Mouse (Mus musculus) layer of hippocampus, postnatal 10 days (tissue): Measurements from ENCODE around the gene Gng2. TPM values are rescaled to one million over a fixed set of nuclear protein-coding genes. Genes with fewer than 3 reads are reported as not detected.
A peak's percentile ranks its signal among the peaks of the same experiment; 100 is the strongest.

Experiments used
- DNase-seq, 2 experiments: peaks; one replicate each; pipeline ENCODE4 v3.0.0; 2021; ENCODE audit warnings: low spot score in 2 of 2
- total RNA-seq, 2 experiments: library from RNA; stranded (reverse); gene quantifications; 2 replicates each; pipeline ENCODE4 v1.2.3; 2021

The Gng2 gene
- total RNA-seq, 2 experiments from 2014 or later: 491 to 562 TPM

GRCm38 (mm10) chr14:19985107-19985911, 7.9 kb upstream of the Gng2 start:
- peak; percentile 46 to 54 for DNase-seq

- peak; percentile 67 to 78 for DNase-seq
Observed at GRCm38 (mm10) chr14:19976421-19977270, 781 bp downstream of the Gng2 start.

- DNase-seq: peak in 1 of 2 experiments; percentile 36
Observed at GRCm38 (mm10) chr14:19974978-19975493, 2.4 kb downstream of the Gng2 start.

GRCm38 (mm10) chr14:19974429-19974828, 3.0 kb downstream of the Gng2 start:
- DNase-seq: no peak

GRCm38 (mm10) chr14:19972316-19973029, 5.0 kb downstream of the Gng2 start:
- no peak for DNase-seq

- DNase-seq: no peak
Observed at GRCm38 (mm10) chr14:19970845-19971244, 6.6 kb downstream of the Gng2 start.

GRCm38 (mm10) chr14:19970106-19970785, 7.2 kb downstream of the Gng2 start:
- no peak for DNase-seq

- no peak for DNase-seq
Observed at GRCm38 (mm10) chr14:19969566-19969965, 7.9 kb downstream of the Gng2 start.

GRCm38 (mm10) chr14:19969011-19969521, 8.4 kb downstream of the Gng2 start:
- no peak for DNase-seq

GRCm38 (mm10) chr14:19968321-19969010, 9.0 kb downstream of the Gng2 start:
- DNase-seq: no peak

GRCm38 (mm10) chr14:19967482-19967881, 9.9 kb downstream of the Gng2 start:
- no peak for DNase-seq

GRCm38 (mm10) chr14:19963961-19964505, 13.4 kb downstream of the Gng2 start:
- DNase-seq: no peak

- no peak for DNase-seq
Observed at GRCm38 (mm10) chr14:19961924-19962915, 15.2 kb downstream of the Gng2 start.

GRCm38 (mm10) chr14:19959860-19960259, 17.6 kb downstream of the Gng2 start:
- no peak for DNase-seq

- no peak for DNase-seq
Observed at GRCm38 (mm10) chr14:19955077-19955476, 22.4 kb downstream of the Gng2 start.

- DNase-seq: no peak
Observed at GRCm38 (mm10) chr14:19950812-19951211, 26.6 kb downstream of the Gng2 start.

- no peak for DNase-seq
Observed at GRCm38 (mm10) chr14:19949475-19949874, 28.0 kb downstream of the Gng2 start.

GRCm38 (mm10) chr14:19946221-19946620, 31.2 kb downstream of the Gng2 start:
- no peak for DNase-seq
